Mouse (Mus musculus) C2C12 (cell line): Measurements from ENCODE around the gene Cdh5. TPM values are rescaled to one million over a fixed set of nuclear protein-coding genes. Genes with fewer than 3 reads are reported as not detected.

Experiments used
- H3K27me3 ChIP-seq: one replicate; pipeline ENCODE4 v1.6.1; 2011; ENCODE audit not compliant: control insufficient read depth, insufficient read depth, insufficient read length
- H3K36me3 ChIP-seq: one replicate; pipeline ENCODE4 v1.6.1; 2011; ENCODE audit not compliant: control insufficient read depth, insufficient read depth
- H3K4me3 ChIP-seq: one replicate; pipeline ENCODE4 v1.5.1; 2011; ENCODE audit warnings: mild to moderate bottlenecking, control low read depth; ENCODE audit not compliant: poor library complexity, insufficient read depth, severe bottlenecking
- H3K79me2 ChIP-seq: one replicate; pipeline ENCODE4 v1.6.1; 2011; ENCODE audit not compliant: control insufficient read depth, insufficient read depth
- H3K79me3 ChIP-seq: one replicate; pipeline ENCODE4 v1.6.1; 2011; ENCODE audit warnings: low read depth, control low read depth
- H3ac ChIP-seq: one replicate; pipeline ENCODE3; 2011; ENCODE audit warnings: low read depth; ENCODE audit not compliant: control insufficient read depth, insufficient read length
- CEBPB ChIP-seq: IDR thresholded peaks from one replicate; pipeline ENCODE4 v1.6.1; 2011; ENCODE audit warnings: low read depth, mild to moderate bottlenecking, control low read depth, moderate library complexity
- CTCF ChIP-seq: IDR thresholded peaks from one replicate; pipeline ENCODE4 v1.5.1; 2011; ENCODE audit not compliant: control insufficient read depth, insufficient read depth, insufficient read length
- FOSL1 ChIP-seq: IDR thresholded peaks from one replicate; pipeline ENCODE4 v1.8.0; 2011; ENCODE audit warnings: mild to moderate bottlenecking, low read length; ENCODE audit not compliant: poor library complexity, insufficient read depth, severe bottlenecking
- MAX ChIP-seq: IDR thresholded peaks from one replicate; pipeline ENCODE4 v1.6.1; 2011; ENCODE audit warnings: mild to moderate bottlenecking, control low read depth
- MYOD1 ChIP-seq: IDR thresholded peaks from one replicate; pipeline ENCODE4 v1.6.1; 2011; ENCODE audit warnings: low read depth; ENCODE audit not compliant: control insufficient read depth, insufficient read length
- MYOG ChIP-seq: IDR thresholded peaks from one replicate; pipeline ENCODE4 v1.6.1; 2011; ENCODE audit not compliant: control insufficient read depth, insufficient read length; ENCODE audit errors: extremely low read depth
- USF1 ChIP-seq: IDR thresholded peaks from one replicate; pipeline ENCODE4 v1.6.1; 2011; ENCODE audit warnings: low read depth, mild to moderate bottlenecking, control low read depth, moderate library complexity
- polyA plus RNA-seq: library from polyadenylated mRNA; unstranded; fragments of >200 nt; fragmentation: generic; extraction: Trizol; gene quantifications from one replicate; pipeline ENCODE4 v1.2.1, GENCODE M21; 2012; ENCODE audit warnings: missing spikeins

Gene Cdh5
- polyA plus RNA-seq, 1 experiment: 0.04 TPM

DNA sequence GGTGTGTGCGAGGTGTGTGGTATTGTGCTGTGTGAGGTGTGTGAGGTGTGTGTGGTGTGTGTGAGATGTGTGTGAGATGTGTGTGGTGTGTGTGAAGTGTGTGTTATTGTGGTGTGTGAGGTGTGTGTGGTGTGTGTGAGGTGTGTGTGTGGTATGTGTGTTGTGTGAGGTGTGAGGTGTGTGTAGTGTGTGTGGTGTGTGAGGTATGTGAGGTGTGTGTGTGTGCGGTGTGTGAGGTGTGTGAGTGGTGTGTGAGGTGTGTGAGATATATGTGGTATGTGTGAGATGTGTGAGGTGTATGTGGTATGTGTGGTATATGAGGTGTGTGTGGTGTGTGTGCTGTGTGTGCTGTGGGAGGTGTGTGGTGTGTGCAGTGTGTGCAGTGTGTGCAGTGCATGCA lies 46.5 kb downstream of the Cdh5 start:
- H3ac ChIP-seq: no peak overlapping the region
- H3K36me3 ChIP-seq: no peaks in the 10 kb centered on the region
- no peaks in the 10 kb centered on the region for H3K79me2 ChIP-seq
- no peaks in the 10 kb centered on the region for H3K27me3 ChIP-seq
- H3K79me3 ChIP-seq: no peaks in the 10 kb centered on the region
- no peak overlapping the region for H3K4me3 ChIP-seq
- TF ChIP-seq MYOD1 (no peak), CEBPB (no peak), MAX (no peak)

DNA sequence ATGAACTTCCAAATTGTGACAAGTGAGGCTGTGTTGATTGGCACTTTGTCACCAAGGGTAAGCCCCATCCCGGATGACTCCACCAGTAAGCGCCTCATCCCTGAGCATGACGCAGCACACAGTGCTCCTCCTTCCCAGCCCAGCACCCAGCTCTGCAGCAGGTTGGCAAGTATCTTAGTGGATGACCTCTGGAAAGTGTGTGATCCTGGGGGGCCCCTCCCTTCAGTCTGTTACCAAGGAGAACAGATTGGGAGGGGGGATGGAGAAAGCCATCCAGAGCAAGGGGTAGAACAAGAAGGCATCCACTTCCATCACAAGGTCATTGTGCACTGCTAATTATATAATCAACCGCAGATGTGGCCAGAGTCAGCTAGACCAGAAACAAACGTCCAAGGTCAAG lies 59.3 kb downstream of the Cdh5 start:
- no peaks in the 10 kb centered on the region for H3K27me3 ChIP-seq
- H3K36me3 ChIP-seq: no peaks in the 10 kb centered on the region
- H3K79me2 ChIP-seq: no peaks in the 10 kb centered on the region
- no peak overlapping the region for H3K4me3 ChIP-seq
- no peaks in the 10 kb centered on the region for H3K79me3 ChIP-seq
- no peak overlapping the region for H3ac ChIP-seq
- TF ChIP-seq CEBPB: no peak
- TF ChIP-seq FOSL1: no peak
- no peak for TF ChIP-seq MYOG
- TF ChIP-seq MAX: no peak
- no peak for TF ChIP-seq MYOD1

DNA sequence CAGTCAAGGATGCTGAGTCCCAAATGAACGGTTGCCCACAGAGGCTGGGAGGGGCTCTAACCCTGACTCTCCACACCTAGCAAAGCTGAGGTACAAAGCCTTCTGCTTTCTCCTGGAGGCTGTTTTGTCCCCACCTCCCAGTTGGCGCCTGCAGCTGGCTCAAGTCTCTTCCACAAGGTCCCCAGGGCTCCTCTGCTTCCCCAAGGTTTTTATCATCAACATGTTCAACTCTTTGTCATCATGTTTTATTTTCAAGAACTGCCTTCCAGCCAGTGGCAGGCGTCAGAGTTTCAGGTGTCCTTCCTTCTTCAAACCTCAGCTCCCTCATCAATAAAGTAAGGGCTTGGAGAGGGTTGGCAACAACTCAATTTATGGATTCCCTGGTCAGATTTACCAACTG lies 68.0 kb downstream of the Cdh5 start:
- Histone ChIP-seq H3K27me3 (peaks cover 5% of the 10 kb centered on the region), H3ac (no peak overlapping the region), H3K79me2 (no peaks in the 10 kb centered on the region), H3K36me3 (no peaks in the 10 kb centered on the region), H3K4me3 (no peak overlapping the region), H3K79me3 (no peaks in the 10 kb centered on the region)
- TF ChIP-seq CTCF (no peak), MAX (no peak)

DNA sequence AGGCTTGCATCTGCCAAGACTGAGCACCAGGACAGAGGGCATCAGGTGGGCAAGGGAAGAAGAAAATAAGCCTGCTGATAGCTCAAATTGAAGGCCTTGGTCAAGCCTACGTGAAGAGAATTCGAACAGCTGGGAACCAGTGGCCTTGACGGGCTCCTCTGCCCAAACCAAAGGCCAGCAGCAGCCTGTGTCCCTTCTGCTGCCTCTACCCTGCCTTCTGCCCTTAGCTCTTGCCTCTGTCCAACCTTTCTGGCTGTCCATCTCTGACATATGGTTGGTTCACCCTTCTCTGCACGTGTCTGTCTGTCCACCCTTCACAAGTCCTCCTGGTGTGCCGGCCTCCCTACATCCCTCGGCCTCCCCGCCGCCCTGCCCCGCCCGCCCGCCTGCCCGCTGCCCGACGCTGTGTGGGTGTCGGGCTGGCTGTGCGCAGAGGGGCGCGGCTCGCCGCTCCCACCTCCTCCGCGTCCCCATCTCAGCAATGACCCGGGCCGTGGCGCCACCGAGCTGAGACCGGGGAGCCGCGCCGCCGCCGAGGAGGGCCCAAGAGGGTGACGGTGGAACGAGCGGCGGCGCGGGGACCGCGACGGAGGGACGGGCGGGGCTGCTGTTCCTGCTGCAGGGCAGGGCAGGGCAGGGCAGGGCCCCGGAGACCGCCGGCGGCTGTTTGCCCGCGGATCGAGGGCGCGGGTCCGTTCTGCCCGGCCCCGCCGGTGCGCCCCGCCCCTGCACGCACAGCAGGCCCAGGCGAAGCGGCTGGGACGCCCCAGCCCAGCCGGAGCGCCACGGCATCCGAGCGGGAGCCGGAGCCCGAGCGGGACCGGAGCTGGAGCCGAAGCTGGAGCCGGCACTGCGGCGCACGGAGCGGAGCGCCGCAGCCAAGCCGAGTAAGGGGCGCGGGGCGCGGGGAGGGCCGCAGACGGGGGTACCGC lies 69.0 kb downstream of the Cdh5 start, which contains the start of gene Bean1:
Bean1 (plus strand) TSS at position 325 of the 932 bp plus-strand sequence.
- H3ac ChIP-seq: peak within 1 kb of the TSS; percentile 57
- H3K4me3 ChIP-seq: no peak within 1 kb of the TSS
- peaks cover 5% of the 10 kb centered on the region for H3K27me3 ChIP-seq
- H3K36me3 ChIP-seq: no peaks in the 10 kb centered on the region
- no peak for TF ChIP-seq CTCF
- no peak for TF ChIP-seq CEBPB
- TF ChIP-seq FOSL1: no peak
- TF ChIP-seq MYOG: no peak
- no peak for TF ChIP-seq MAX
- TF ChIP-seq USF1: no peak
- TF ChIP-seq MYOD1: no peak
- no peaks in the 10 kb centered on the region for H3K79me3 ChIP-seq
- no peaks in the 10 kb centered on the region for H3K79me2 ChIP-seq

DNA sequence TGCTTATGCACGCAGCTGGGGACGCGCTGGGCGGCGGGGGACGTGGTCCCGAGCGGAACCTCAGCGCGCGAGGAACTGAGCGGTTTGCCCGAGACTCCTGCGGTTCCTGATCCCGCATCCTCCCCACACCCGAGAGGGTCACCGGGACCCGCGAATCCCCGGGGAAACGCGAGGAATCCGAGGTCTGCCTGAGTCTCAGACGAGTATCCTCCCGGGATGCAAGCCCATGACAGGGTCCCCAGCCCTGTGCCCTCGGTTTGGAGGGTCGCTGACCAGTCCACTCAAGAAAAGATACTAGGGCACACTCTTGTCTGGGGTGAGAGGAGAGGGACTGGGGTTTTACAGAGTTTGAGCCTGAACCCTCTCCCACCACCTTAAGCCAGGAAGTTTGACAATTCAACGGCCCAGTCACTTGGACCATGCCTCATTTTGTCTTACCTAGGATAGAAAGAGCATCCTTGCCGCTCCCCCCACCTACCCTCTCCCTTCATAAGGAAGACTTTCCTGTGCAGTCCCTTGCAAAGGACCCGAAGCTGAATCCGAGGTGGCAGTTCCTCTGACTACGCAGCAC lies 69.7 kb downstream of the Cdh5 start:
- TF ChIP-seq CTCF (no peak), CEBPB (no peak), MAX (no peak), FOSL1 (no peak), MYOD1 (no peak), USF1 (no peak), MYOG (no peak)
- Histone ChIP-seq H3K79me2 (no peaks in the 10 kb centered on the region), H3ac (peak overlapping the region; percentile 57), H3K79me3 (no peaks in the 10 kb centered on the region), H3K36me3 (no peaks in the 10 kb centered on the region), H3K4me3 (no peak overlapping the region), H3K27me3 (peaks cover 5% of the 10 kb centered on the region)

DNA sequence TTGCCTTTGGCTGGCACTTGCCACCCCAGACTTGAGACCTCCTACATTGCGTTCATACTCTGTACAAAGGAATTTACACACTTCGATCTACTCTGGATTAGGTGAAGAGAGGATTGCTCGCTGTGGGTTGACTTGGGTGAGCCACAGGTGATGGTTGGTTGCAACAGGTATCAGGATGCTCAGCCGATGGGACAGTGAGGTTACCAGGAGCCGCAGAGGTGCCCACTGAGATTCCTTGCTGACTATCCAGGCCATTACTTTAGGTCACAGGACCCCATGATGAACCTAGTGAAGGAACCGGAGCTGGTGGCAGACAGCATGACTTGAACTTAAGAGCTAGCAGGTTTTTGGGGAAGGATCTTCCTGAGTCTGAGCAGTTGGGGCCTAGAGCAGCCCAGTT lies 71.0 kb downstream of the Cdh5 start:
- no peaks in the 10 kb centered on the region for H3K36me3 ChIP-seq
- peaks cover 5% of the 10 kb centered on the region for H3K27me3 ChIP-seq
- H3ac ChIP-seq: no peak overlapping the region
- TF ChIP-seq FOSL1 (no peak), MAX (no peak), CTCF (no peak), USF1 (no peak), CEBPB (no peak), MYOG (no peak), MYOD1 (no peak)
- no peaks in the 10 kb centered on the region for H3K79me2 ChIP-seq
- H3K79me3 ChIP-seq: no peaks in the 10 kb centered on the region
- no peak overlapping the region for H3K4me3 ChIP-seq
